In the genomic region with DNA sequence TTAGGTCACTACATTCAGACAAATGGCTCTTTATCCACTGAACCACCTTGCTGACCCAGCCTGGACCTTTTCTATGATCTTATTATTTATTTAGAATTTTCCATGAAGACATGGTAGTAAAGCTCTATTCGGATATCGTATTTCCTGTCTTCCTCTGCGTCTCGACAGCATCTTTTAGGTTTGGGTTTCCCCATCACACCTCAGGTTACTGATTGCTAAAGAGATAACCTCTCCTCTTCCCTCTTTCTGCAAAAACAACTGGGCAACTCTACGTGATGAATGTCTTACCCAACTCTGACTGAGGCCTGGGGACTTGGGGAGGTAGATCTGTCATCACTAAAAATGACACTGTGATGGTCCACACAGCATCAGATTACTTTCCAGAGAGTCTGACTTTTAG, we compare ENCODE assay signal across 24 mouse cellular contexts.
DNase-seq lines count a peak whose midpoint lies in the region; ATAC-seq lines count a peak whose summit lies in the region.
"Had no signal": no experiment of that assay in that cellular context is flagged by ENCODE, and none has a peak within 500 bp of the region (broad histone marks: within the 10 kb centered on the region; RNA-seq: fewer than 3 reads in every experiment).

No protein-coding gene starts in this region.

- no peak overlapping the region for H3K4me2 ChIP-seq in forebrain, embryonic 12.5 days
- no peak overlapping the region for H3K4me2 ChIP-seq in liver, embryonic 11.5 days
- H3K4me2 ChIP-seq: embryonic facial prominence, embryonic 15.5 days; heart, embryonic 15.5 days; limb, embryonic 12.5 days; midbrain, embryonic 11.5 days had no signal

- peaks cover 4% of the 10 kb centered on the region; the same call in 1 of the 2 replicates for H3K27me3 ChIP-seq in forebrain, embryonic 12.5 days
- H3K27me3 ChIP-seq in liver, embryonic 11.5 days (replicated peaks; ENCODE audit: control insufficient read depth, insufficient read depth, low read length) = no peaks in the 10 kb centered on the region
- H3K27me3 ChIP-seq: embryonic facial prominence, embryonic 15.5 days had no signal

- H3K4me1 ChIP-seq in forebrain, embryonic 12.5 days = peaks cover 14% of the 10 kb centered on the region
- no peaks in the 10 kb centered on the region for H3K4me1 ChIP-seq in liver, embryonic 11.5 days (replicated peaks; ENCODE audit: control insufficient read depth, insufficient read depth, low read length)
- H3K4me1 ChIP-seq: embryonic facial prominence, embryonic 15.5 days; heart, embryonic 15.5 days had no signal

- H3K36me3 ChIP-seq in forebrain, embryonic 12.5 days (replicated peaks) = no peaks in the 10 kb centered on the region
- no peaks in the 10 kb centered on the region for H3K36me3 ChIP-seq in liver, embryonic 11.5 days (ENCODE audit: control insufficient read depth, insufficient read depth, low read length)
- H3K36me3 ChIP-seq: embryonic facial prominence, embryonic 10.5 days; embryonic facial prominence, embryonic 15.5 days; heart, embryonic 10.5 days; heart, embryonic 15.5 days; limb, embryonic 12.5 days had no signal

- DNase-seq in embryo, embryonic 10.5 days (ENCODE audit: low spot score) = peak; percentile 33
- no peak for DNase-seq in embryo, embryonic 11 days
- DNase-seq in CD4-positive helper T cell, adult 2 months (ENCODE audit: low read depth, low spot score) = peak; percentile 46
- DNase-seq in liver, embryonic 11.5 days (ENCODE audit: low spot score) = no peak
- DNase-seq in urinary bladder, postnatal 14 days (ENCODE audit: low spot score) = no peak
- DNase-seq: adrenal gland, adult 2 months; adrenal gland, postnatal 36 days; cerebellum, adult 18-20 months; cerebellum, postnatal 10 days; gastrocnemius, postnatal 25 days; kidney, adult 9 months; kidney, postnatal 14 days; lung, postnatal 36 days had no signal

- ATAC-seq in forebrain, embryonic 12.5 days (ENCODE audit: low FRiP score) = no peak
- ATAC-seq in inflammation-experienced regulatory T-cells, adult 6 months = peak; percentile 94
- no peak for ATAC-seq in liver, embryonic 11.5 days (replicated peaks; ENCODE audit: low FRiP score)
- ATAC-seq: hindbrain, embryonic 16.5 days; intestine, postnatal 0 days had no signal

- H3K27ac ChIP-seq in forebrain, embryonic 12.5 days = peak overlapping the region; percentile 71
- no peak overlapping the region for H3K27ac ChIP-seq in liver, embryonic 11.5 days (ENCODE audit: low read depth, low read length)
- H3K27ac ChIP-seq: embryonic facial prominence, embryonic 10.5 days; embryonic facial prominence, embryonic 15.5 days; heart, embryonic 10.5 days; heart, embryonic 15.5 days; left cerebral cortex, adult 2 months; limb, embryonic 12.5 days had no signal

- H3K4me3 ChIP-seq in forebrain, embryonic 12.5 days (replicated peaks) = no peak overlapping the region
- no peak overlapping the region for H3K4me3 ChIP-seq in liver, embryonic 11.5 days (ENCODE audit: low read depth, low read length)
- H3K4me3 ChIP-seq: embryonic facial prominence, embryonic 10.5 days; embryonic facial prominence, embryonic 15.5 days; heart, embryonic 10.5 days; heart, embryonic 15.5 days; left cerebral cortex, adult 2 months; limb, embryonic 12.5 days had no signal

- WGBS in forebrain, embryonic 12.5 days = 75% methylated on average over 5 of the region's 5 CpGs
- 64% methylated on average over 5 of the region's 5 CpGs for WGBS in liver, embryonic 11.5 days

- no peaks in the 10 kb centered on the region for H3K9me3 ChIP-seq in forebrain, embryonic 12.5 days
- no peaks in the 10 kb centered on the region for H3K9me3 ChIP-seq in liver, embryonic 11.5 days (ENCODE audit: control insufficient read depth, low read length)
- H3K9me3 ChIP-seq: embryonic facial prominence, embryonic 10.5 days; embryonic facial prominence, embryonic 15.5 days; heart, embryonic 10.5 days; heart, embryonic 15.5 days; limb, embryonic 12.5 days had no signal

- no peak overlapping the region for H3K9ac ChIP-seq in forebrain, embryonic 12.5 days
- no peak overlapping the region for H3K9ac ChIP-seq in liver, embryonic 11.5 days (ENCODE audit: low read depth, low read length)
- H3K9ac ChIP-seq: embryonic facial prominence, embryonic 15.5 days; heart, embryonic 15.5 days; limb, embryonic 12.5 days had no signal

Comparison
In these comparisons a context has a peak if more than half of its experiments do, and no peak if none do; other contexts are left out.
1. DNase-seq: peak in embryo, embryonic 10.5 days (single experiment) and CD4-positive helper T cell, adult 2 months (single experiment); none in embryo, embryonic 11 days (single experiment), liver, embryonic 11.5 days (single experiment) and urinary bladder, postnatal 14 days (single experiment).